Mouse (Mus musculus) CH12.LX (cell line): ENCODE measurements around the gene Ttc29.

ENCODE experiments used
- BHLHE40 ChIP-seq: IDR thresholded peaks from 2 replicates; pipeline ENCODE4 v1.6.1; 2011; ENCODE audit warnings: mild to moderate bottlenecking, low read depth, low read length, improper control_type of control experiment
- MAFK ChIP-seq: IDR thresholded peaks from 2 replicates; pipeline ENCODE4 v1.6.1; 2011; ENCODE audit warnings: low read length, improper control_type of control experiment; ENCODE audit not compliant: insufficient replicate concordance
- NRF1 ChIP-seq: IDR thresholded peaks from 2 replicates; pipeline ENCODE4 v1.6.1; 2014; ENCODE audit warnings: low read depth, mild to moderate bottlenecking, inconsistent platforms, low read length, improper control_type of control experiment, moderate library complexity
- RCOR1 ChIP-seq: conservative IDR thresholded peaks from 2 replicates; pipeline ENCODE4 v1.6.1; 2012; ENCODE audit warnings: low read depth, mild to moderate bottlenecking, inconsistent platforms, low read length, improper control_type of control experiment

GRCm38 (mm10) chr8:78431356-78431755, 218.3 kb downstream of the Ttc29 start:
- TF ChIP-seq RCOR1 (no peak), MAFK (no peak), NRF1 (no peak), BHLHE40 (no peak)
